Mouse (Mus musculus) heart, embryonic 10.5 days (tissue): ENCODE measurements around the gene Hdc. TPM values are rescaled to one million over a fixed set of nuclear protein-coding genes. Genes with fewer than 3 reads are reported as not detected.

Experiments
- polyA plus RNA-seq: library from polyadenylated mRNA; unstranded; fragments of >200 nt; fragmentation: Nextera tagmentation; extraction: Ambion mirVana; gene quantifications from 2 replicates; pipeline ENCODE4 v1.2.1, GENCODE M21; 2016

Hdc gene
- polyA plus RNA-seq, 1 experiment from 2014 or later, result 3.5 TPM

Other genes with a start within 250 kb of the Hdc start
- gene Atp8b4, start 118.6 kb downstream of the Hdc start, polyA plus RNA-seq, result 0.05 and 0.15 TPM in 2 replicates
- 0.25 and 2.7 TPM in 2 replicates for gene Slc27a2, start 66.9 kb downstream of the Hdc start, polyA plus RNA-seq
- 42.3 and 48.6 TPM in 2 replicates for gene Gabpb1, start 57.0 kb upstream of the Hdc start, polyA plus RNA-seq
- 40.3 and 42.4 TPM in 2 replicates for gene Usp8, start 88.0 kb upstream of the Hdc start, polyA plus RNA-seq
- gene Usp50, start 164.2 kb upstream of the Hdc start, polyA plus RNA-seq, result 2.0 and 2.5 TPM in 2 replicates